Mouse (Mus musculus): Measurements from ENCODE around the gene 9530068E07Rik.
"Not testable (repeated sequence)": the region's sequence is repeated elsewhere in the genome, so short reads cannot be mapped to it uniquely, and the experiment has no call there.

The 9530068E07Rik gene

GRCm38 (mm10) chr11:52373841-52374240 is 22.4 kb upstream of the 9530068E07Rik start:
- DNase-seq (ENCODE audit: low spot score): no peak

GRCm38 (mm10) chr11:52374340-52374739 is 21.9 kb upstream of the 9530068E07Rik start:
- DNase-seq (ENCODE audit: low spot score): peak; percentile 58

- no peak for DNase-seq (ENCODE audit: low spot score)
Observed at GRCm38 (mm10) chr11:52377579-52377978, 18.6 kb upstream of the 9530068E07Rik start.

- no peak for DNase-seq (ENCODE audit: low spot score)
Observed at GRCm38 (mm10) chr11:52379241-52379640, 17.0 kb upstream of the 9530068E07Rik start.

GRCm38 (mm10) chr11:52383741-52384140 is 12.5 kb upstream of the 9530068E07Rik start:
- DNase-seq (ENCODE audit: low spot score): no peak

GRCm38 (mm10) chr11:52384667-52385066 is 11.6 kb upstream of the 9530068E07Rik start:
- DNase-seq (ENCODE audit: low spot score): no peak

GRCm38 (mm10) chr11:52386892-52387291 is 9.3 kb upstream of the 9530068E07Rik start:
- DNase-seq (ENCODE audit: low spot score): no peak

GRCm38 (mm10) chr11:52388150-52388549 is 8.1 kb upstream of the 9530068E07Rik start:
- no peak for DNase-seq (ENCODE audit: low spot score)

- not testable (repeated sequence) for DNase-seq (ENCODE audit: low spot score)
Observed at GRCm38 (mm10) chr11:52388979-52389378, 7.2 kb upstream of the 9530068E07Rik start.

- DNase-seq (ENCODE audit: low spot score): no peak
Observed at GRCm38 (mm10) chr11:52389933-52390332, 6.3 kb upstream of the 9530068E07Rik start.

GRCm38 (mm10) chr11:52394494-52394893 is 1.7 kb upstream of the 9530068E07Rik start:
- DNase-seq (ENCODE audit: low spot score): no peak

GRCm38 (mm10) chr11:52395343-52395742 is 885 bp upstream of the 9530068E07Rik start:
- no peak for DNase-seq (ENCODE audit: low spot score)

GRCm38 (mm10) chr11:52396597-52397188 is 465 bp downstream of the 9530068E07Rik start:
- DNase-seq (ENCODE audit: low spot score): no peak

GRCm38 (mm10) chr11:52397385-52397987 is 1.3 kb downstream of the 9530068E07Rik start:
- DNase-seq (ENCODE audit: low spot score): no peak

- DNase-seq (ENCODE audit: low spot score): no peak
Observed at GRCm38 (mm10) chr11:52401476-52401875, 5.2 kb downstream of the 9530068E07Rik start.

GRCm38 (mm10) chr11:52402566-52402965 is 6.3 kb downstream of the 9530068E07Rik start:
- no peak for DNase-seq (ENCODE audit: low spot score)

- no peak for DNase-seq (ENCODE audit: low spot score)
Observed at GRCm38 (mm10) chr11:52404209-52404608, 8.0 kb downstream of the 9530068E07Rik start.

- DNase-seq (ENCODE audit: low spot score): no peak
Observed at GRCm38 (mm10) chr11:52405196-52405688, 9.0 kb downstream of the 9530068E07Rik start.

GRCm38 (mm10) chr11:52409316-52409715 is 13.1 kb downstream of the 9530068E07Rik start:
- no peak for DNase-seq (ENCODE audit: low spot score)

- DNase-seq (ENCODE audit: low spot score): no peak
Observed at GRCm38 (mm10) chr11:52418358-52418757, 22.1 kb downstream of the 9530068E07Rik start.

GRCm38 (mm10) chr11:52419246-52419645 is 23.0 kb downstream of the 9530068E07Rik start:
- DNase-seq (ENCODE audit: low spot score): no peak

- DNase-seq (ENCODE audit: low spot score): no peak
Observed at GRCm38 (mm10) chr11:52419861-52420260, 23.6 kb downstream of the 9530068E07Rik start.

- no peak for DNase-seq (ENCODE audit: low spot score)
Observed at GRCm38 (mm10) chr11:52420296-52421052, 24.2 kb downstream of the 9530068E07Rik start.

Data from layer of hippocampus, adult 11-12 months (tissue).